Mouse (Mus musculus) embryonic facial prominence, embryonic 14.5 days (tissue): ENCODE results near the gene Eif3k. TPM values are rescaled to one million over a fixed set of nuclear protein-coding genes. Genes with fewer than 3 reads are reported as not detected.

ENCODE experiments used
- ATAC-seq: fragments of 200-750 bp; cut with Nextera tagmentation; 2 replicates; pipeline ENCODE4 v1.8.0; 2017; ENCODE audit warnings: low read depth, moderate number of reproducible peaks, moderate TSS enrichment
- DNase-seq: peaks from one replicate; pipeline ENCODE4 v3.0.0-alpha.2; 2015; ENCODE audit warnings: low spot score
- H3K27ac ChIP-seq: fragments of 300-500 bp; sonication (generic); replicated peaks from 2 replicates; pipeline ENCODE4 v1.5.1; 2014; ENCODE audit warnings: low read depth, mild to moderate bottlenecking, low read length, moderate library complexity
- H3K27me3 ChIP-seq: fragments of 300-500 bp; sonication (generic); replicated peaks from 2 replicates; pipeline ENCODE4 v1.6.1; 2014; ENCODE audit warnings: low read length; ENCODE audit not compliant: control insufficient read depth, insufficient read depth
- H3K36me3 ChIP-seq: fragments of 300-500 bp; sonication (generic); 2 replicates; pipeline ENCODE4 v1.6.1; 2014; ENCODE audit warnings: low read length, mixed read lengths; ENCODE audit not compliant: control insufficient read depth, insufficient read depth
- H3K4me1 ChIP-seq: fragments of 300-500 bp; sonication (generic); 2 replicates; pipeline ENCODE4 v1.6.1; 2014; ENCODE audit warnings: antibody characterized with exemption, low read length; ENCODE audit not compliant: control insufficient read depth, insufficient read depth
- H3K4me2 ChIP-seq: fragments of 300-500 bp; sonication (generic); 2 replicates; pipeline ENCODE4 v1.6.1; 2014; ENCODE audit warnings: low read depth, mild to moderate bottlenecking, low read length, moderate library complexity, mixed read lengths
- H3K4me3 ChIP-seq: fragments of 300-500 bp; sonication (generic); 2 replicates; pipeline ENCODE4 v1.5.1; 2014; ENCODE audit warnings: low read depth, mild to moderate bottlenecking, low read length
- H3K9ac ChIP-seq: fragments of 300-500 bp; sonication (generic); 2 replicates; pipeline ENCODE4 v1.6.1; 2014; ENCODE audit warnings: low read depth, mild to moderate bottlenecking, low read length, moderate library complexity, mixed read lengths
- H3K9me3 ChIP-seq: fragments of 300-500 bp; sonication (generic); 2 replicates; pipeline ENCODE4 v1.6.1; 2016; ENCODE audit warnings: low read length; ENCODE audit not compliant: control insufficient read depth
- WGBS: fragments of 180-500 bp; shearing (Covaris S2); extraction: QIAGEN DNeasy Blood & Tissue Kit; methylation state at CpG from one replicate; pipeline ENCODE4 v1.1.7; 2014; 5-methylcytosine and 5-hydroxymethylcytosine counted together
- polyA plus RNA-seq: library from polyadenylated mRNA; unstranded; fragments of >200 nt; fragmentation: Nextera tagmentation; extraction: Ambion mirVana; gene quantifications from 2 replicates; pipeline ENCODE4 v1.2.1, GENCODE M21; 2014

Gene Eif3k
- polyA plus RNA-seq = 403 and 404 TPM in 2 replicates

- under 1% methylated on average over 34 of the region's 36 CpGs for WGBS
- ATAC-seq (peak; percentile 97), DNase-seq (peak; percentile 100)
- peak within 1 kb of the TSS; percentile 82 for H3K27ac ChIP-seq
- H3K9ac ChIP-seq = peak within 1 kb of the TSS; percentile 87
- peaks cover 34% of the 10 kb centered on the region for H3K36me3 ChIP-seq
- H3K4me3 ChIP-seq = peak within 1 kb of the TSS; percentile 86
- H3K9me3 ChIP-seq = no peaks in the 10 kb centered on the region
- no peaks in the 10 kb centered on the region for H3K27me3 ChIP-seq
- H3K4me1 ChIP-seq = peaks cover 4% of the 10 kb centered on the region
- peak within 1 kb of the TSS; percentile 97 for H3K4me2 ChIP-seq
Observed at GRCm38 (mm10) chr7:28981651-28982273, at the start of gene Eif3k, which contains the start of gene Map4k1. TSS of gene Eif3k (minus strand) at chr7:28981864. TSS of gene Map4k1 (plus strand) at chr7:28982050.

GRCm38 (mm10) chr7:29029690-29030656 lies 48.3 kb upstream of the Eif3k start:
- Histone ChIP-seq H3K27ac (no peak overlapping the region), H3K36me3 (no peaks in the 10 kb centered on the region), H3K4me1 (no peaks in the 10 kb centered on the region), H3K27me3 (no peaks in the 10 kb centered on the region), H3K4me3 (no peak overlapping the region), H3K4me2 (no peak overlapping the region), H3K9me3 (no peaks in the 10 kb centered on the region), H3K9ac (no peak overlapping the region)
- no peak for ATAC-seq
- WGBS = 86% methylated on average over 14 of the region's 14 CpGs
- no peak for DNase-seq

- no peak overlapping the region for H3K27ac ChIP-seq
Observed at GRCm38 (mm10) chr7:29028761-29029160, 47.1 kb upstream of the Eif3k start.

GRCm38 (mm10) chr7:29026811-29027210 lies 45.1 kb upstream of the Eif3k start:
- DNase-seq = no peak
- H3K4me2 ChIP-seq = no peak overlapping the region
- H3K36me3 ChIP-seq = no peaks in the 10 kb centered on the region
- no peaks in the 10 kb centered on the region for H3K27me3 ChIP-seq
- no peaks in the 10 kb centered on the region for H3K4me1 ChIP-seq
- no peak overlapping the region for H3K27ac ChIP-seq
- H3K9ac ChIP-seq = no peak overlapping the region
- no peaks in the 10 kb centered on the region for H3K9me3 ChIP-seq
- H3K4me3 ChIP-seq = no peak overlapping the region
- 75% methylated on average over 4 of the region's 4 CpGs for WGBS
- ATAC-seq = no peak

More at GRCm38 (mm10) chr7:29028761-29029160, 47.1 kb upstream of the Eif3k start:
- no peak overlapping the region for H3K4me3 ChIP-seq
- H3K27me3 ChIP-seq = no peaks in the 10 kb centered on the region
- no peak for DNase-seq
- no peak for ATAC-seq
- WGBS = 83% methylated on average over 6 of the region's 6 CpGs
- no peaks in the 10 kb centered on the region for H3K4me1 ChIP-seq
- no peaks in the 10 kb centered on the region for H3K9me3 ChIP-seq
- H3K9ac ChIP-seq = no peak overlapping the region
- H3K4me2 ChIP-seq = no peak overlapping the region
- H3K36me3 ChIP-seq = no peaks in the 10 kb centered on the region

GRCm38 (mm10) chr7:29026195-29026594 lies 44.5 kb upstream of the Eif3k start:
- H3K9me3 ChIP-seq = no peaks in the 10 kb centered on the region
- H3K9ac ChIP-seq = no peak overlapping the region
- H3K4me1 ChIP-seq = no peaks in the 10 kb centered on the region
- WGBS = 81% methylated on average over 5 of the region's 5 CpGs
- no peak overlapping the region for H3K27ac ChIP-seq
- no peaks in the 10 kb centered on the region for H3K36me3 ChIP-seq
- ATAC-seq (no peak), DNase-seq (no peak)
- H3K4me3 ChIP-seq = no peak overlapping the region
- no peaks in the 10 kb centered on the region for H3K27me3 ChIP-seq
- H3K4me2 ChIP-seq = no peak overlapping the region

- H3K27me3 ChIP-seq = peaks cover 4% of the 10 kb centered on the region; the same call in 1 of the 2 replicates
- DNase-seq = no peak
- WGBS = 65% methylated on average over 7 of the region's 7 CpGs
- no peak overlapping the region for H3K9ac ChIP-seq
- H3K27ac ChIP-seq = no peak overlapping the region
- ATAC-seq = no peak
- H3K9me3 ChIP-seq = no peaks in the 10 kb centered on the region
- no peak overlapping the region for H3K4me3 ChIP-seq
- no peaks in the 10 kb centered on the region for H3K36me3 ChIP-seq
- no peak overlapping the region for H3K4me2 ChIP-seq
- no peaks in the 10 kb centered on the region for H3K4me1 ChIP-seq
Observed at GRCm38 (mm10) chr7:29025566-29025965, 43.9 kb upstream of the Eif3k start.

- ATAC-seq (no peak), DNase-seq (no peak)
- H3K4me3 ChIP-seq = no peak overlapping the region
- no peak overlapping the region for H3K4me2 ChIP-seq
- no peaks in the 10 kb centered on the region for H3K9me3 ChIP-seq
- no peak overlapping the region for H3K9ac ChIP-seq
- no peaks in the 10 kb centered on the region for H3K36me3 ChIP-seq
- WGBS = 84% methylated on average over 8 of the region's 8 CpGs
- H3K27me3 ChIP-seq = peaks cover 24% of the 10 kb centered on the region
- H3K4me1 ChIP-seq = no peaks in the 10 kb centered on the region
- no peak overlapping the region for H3K27ac ChIP-seq
Observed at GRCm38 (mm10) chr7:29023514-29023913, 41.9 kb upstream of the Eif3k start.

- Histone ChIP-seq H3K27ac (no peak overlapping the region), H3K9me3 (no peaks in the 10 kb centered on the region), H3K36me3 (no peaks in the 10 kb centered on the region), H3K4me1 (no peaks in the 10 kb centered on the region), H3K4me2 (no peak overlapping the region), H3K9ac (no peak overlapping the region), H3K4me3 (no peak overlapping the region), H3K27me3 (peaks cover 33% of the 10 kb centered on the region)
- 91% methylated on average over 8 of the region's 8 CpGs for WGBS
- ATAC-seq (no peak), DNase-seq (no peak)
Observed at GRCm38 (mm10) chr7:29022479-29022878, 40.8 kb upstream of the Eif3k start.
